Mouse (Mus musculus): ENCODE data around the gene Foxc1. TPM values are rescaled to one million over a fixed set of nuclear protein-coding genes. Genes with fewer than 3 reads are reported as not detected.

The Foxc1 gene
- 1.6 and 1.7 TPM in 2 replicates for polyA plus RNA-seq (2015; fragmentation: Nextera tagmentation; extraction: Ambion mirVana)

- ATAC-seq (replicated peaks): peak; percentile 74
- H3K27ac ChIP-seq: peak within 1 kb of the TSS; percentile 60
- no peaks in the 10 kb centered on the region for H3K9me3 ChIP-seq
- under 1% methylated on average over 40 of the region's 40 CpGs for WGBS
- no peaks in the 10 kb centered on the region for H3K36me3 ChIP-seq (replicated peaks)
- H3K4me3 ChIP-seq: peak within 1 kb of the TSS; percentile 42
- peak within 1 kb of the TSS; percentile 24; the same call in 1 of the 2 replicates for H3K9ac ChIP-seq
- peak within 1 kb of the TSS; percentile 73 for H3K4me2 ChIP-seq
- H3K4me1 ChIP-seq: peaks cover 44% of the 10 kb centered on the region
- peaks cover 84% of the 10 kb centered on the region for H3K27me3 ChIP-seq (replicated peaks)
Observed at GRCm38 (mm10) chr13:31806428-31806832, at the start of gene Foxc1. Foxc1 (plus strand) TSS chr13:31806633.

- Histone ChIP-seq H3K4me1 (no peaks in the 10 kb centered on the region), H3K9ac (no peak overlapping the region)
- no peak for ATAC-seq (replicated peaks)
Observed at GRCm38 (mm10) chr13:31760411-31760810, 46.0 kb upstream of the Foxc1 start.

DNA sequence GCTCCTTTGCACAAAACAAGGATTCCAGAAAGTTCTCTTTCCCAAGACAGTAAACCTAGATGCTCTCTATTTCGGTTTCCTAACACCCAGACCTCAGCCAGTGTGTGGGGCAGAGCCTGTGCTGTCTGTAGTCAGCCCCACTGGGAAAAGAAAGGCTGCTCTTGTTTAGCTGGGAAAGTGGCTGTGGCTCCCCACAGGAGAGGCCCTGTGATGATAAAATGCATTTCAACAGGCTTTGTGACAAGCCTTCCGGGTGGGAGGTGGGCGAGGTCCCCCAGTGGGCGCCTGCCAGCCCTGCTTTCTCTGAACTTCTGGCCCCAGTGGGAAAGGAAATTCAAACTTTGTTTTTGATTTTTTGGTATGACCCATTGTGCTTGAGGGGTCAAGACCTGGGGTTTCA lies 45.4 kb upstream of the Foxc1 start:
- Histone ChIP-seq H3K27me3 (replicated peaks) (no peaks in the 10 kb centered on the region), H3K4me2 (no peak overlapping the region), H3K4me1 (no peaks in the 10 kb centered on the region), H3K9me3 (no peaks in the 10 kb centered on the region), H3K9ac (no peak overlapping the region), H3K4me3 (no peak overlapping the region), H3K27ac (no peak overlapping the region), H3K36me3 (replicated peaks) (no peaks in the 10 kb centered on the region)
- no peak for ATAC-seq (replicated peaks)
- WGBS: 76% methylated on average over 4 of the region's 4 CpGs

More at GRCm38 (mm10) chr13:31760411-31760810, 46.0 kb upstream of the Foxc1 start:
- H3K27ac ChIP-seq: no peak overlapping the region
- 66% methylated on average over 4 of the region's 4 CpGs for WGBS
- no peak overlapping the region for H3K4me2 ChIP-seq
- no peak overlapping the region for H3K4me3 ChIP-seq
- H3K36me3 ChIP-seq (replicated peaks): no peaks in the 10 kb centered on the region
- H3K27me3 ChIP-seq (replicated peaks): no peaks in the 10 kb centered on the region
- no peaks in the 10 kb centered on the region for H3K9me3 ChIP-seq

- no peak for ATAC-seq (replicated peaks)
- whole genome bisulfite sequencing: 95% methylated on average over 3 of the region's 3 CpGs
- H3K9me3 ChIP-seq: no peaks in the 10 kb centered on the region
- no peak overlapping the region for H3K4me3 ChIP-seq
- H3K9ac ChIP-seq: no peak overlapping the region
- no peaks in the 10 kb centered on the region for H3K36me3 ChIP-seq (replicated peaks)
- no peaks in the 10 kb centered on the region for H3K27me3 ChIP-seq (replicated peaks)
- H3K4me2 ChIP-seq: no peak overlapping the region
- H3K27ac ChIP-seq: no peak overlapping the region
- H3K4me1 ChIP-seq: no peaks in the 10 kb centered on the region
Observed at GRCm38 (mm10) chr13:31764419-31764818, 42.0 kb upstream of the Foxc1 start.

DNA sequence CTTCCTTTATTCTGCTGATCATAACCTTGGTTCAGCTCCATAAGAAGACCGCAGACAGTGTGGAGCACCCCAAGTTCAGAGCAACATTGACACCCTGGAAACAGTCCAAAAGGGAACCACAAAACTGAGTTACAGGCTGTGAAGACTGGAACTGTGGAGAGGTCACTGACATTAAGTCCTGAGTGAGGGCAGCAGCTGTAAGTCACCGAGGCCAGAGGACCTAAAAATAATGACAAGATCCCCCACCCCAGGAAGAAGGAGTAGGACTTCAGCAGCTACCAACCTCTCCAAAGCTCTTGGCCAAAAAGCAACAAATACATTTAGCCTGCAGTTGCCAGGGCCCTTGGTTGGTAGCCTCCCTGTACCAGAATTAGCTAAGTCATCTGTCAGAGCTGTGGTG lies 40.9 kb upstream of the Foxc1 start:
- no peaks in the 10 kb centered on the region for H3K36me3 ChIP-seq (replicated peaks)
- 88% methylated on average over 2 of the region's 2 CpGs for WGBS
- ATAC-seq (replicated peaks): no peak

DNA sequence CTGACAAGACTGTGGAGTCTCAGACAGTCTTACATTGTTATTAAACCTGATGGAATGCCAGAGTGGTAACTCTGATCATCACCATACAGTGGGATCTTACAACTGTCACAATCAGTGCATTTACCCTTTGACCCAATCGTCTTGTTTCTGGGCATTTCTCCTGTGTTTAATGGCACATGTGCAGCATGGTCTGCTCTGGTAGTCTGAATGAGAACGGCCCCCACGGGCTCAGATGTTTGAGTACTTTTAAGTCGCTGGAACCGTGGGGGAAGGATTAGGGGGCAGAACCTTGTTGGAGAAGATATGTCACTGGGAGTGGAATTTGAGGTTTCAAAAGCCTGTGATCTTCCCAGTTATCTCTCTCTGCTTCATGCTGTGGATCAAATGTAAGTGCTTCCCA lies 33.6 kb upstream of the Foxc1 start:
- H3K36me3 ChIP-seq (replicated peaks): no peaks in the 10 kb centered on the region
- no peaks in the 10 kb centered on the region for H3K27me3 ChIP-seq (replicated peaks)
- no peak overlapping the region for H3K9ac ChIP-seq
- H3K27ac ChIP-seq: no peak overlapping the region
- no peak for ATAC-seq (replicated peaks)
- 77% methylated on average over 5 of the region's 5 CpGs for WGBS
- no peak overlapping the region for H3K4me2 ChIP-seq
- H3K4me3 ChIP-seq: no peak overlapping the region
- no peaks in the 10 kb centered on the region for H3K9me3 ChIP-seq
- H3K4me1 ChIP-seq: no peaks in the 10 kb centered on the region

More for the DNA sequence above, 40.9 kb upstream of the Foxc1 start:
- no peak overlapping the region for H3K9ac ChIP-seq
- no peak overlapping the region for H3K27ac ChIP-seq
- H3K9me3 ChIP-seq: no peaks in the 10 kb centered on the region
- H3K4me3 ChIP-seq: no peak overlapping the region
- H3K4me2 ChIP-seq: no peak overlapping the region
- H3K4me1 ChIP-seq: no peaks in the 10 kb centered on the region
- no peaks in the 10 kb centered on the region for H3K27me3 ChIP-seq (replicated peaks)

GRCm38 (mm10) chr13:31775762-31776161 lies 30.7 kb upstream of the Foxc1 start:
- Histone ChIP-seq H3K9me3 (no peaks in the 10 kb centered on the region), H3K9ac (no peak overlapping the region), H3K4me2 (no peak overlapping the region), H3K4me3 (no peak overlapping the region), H3K27ac (no peak overlapping the region), H3K27me3 (replicated peaks) (no peaks in the 10 kb centered on the region), H3K4me1 (no peaks in the 10 kb centered on the region), H3K36me3 (replicated peaks) (no peaks in the 10 kb centered on the region)
- no peak for ATAC-seq (replicated peaks)
- 79% methylated on average over 5 of the region's 5 CpGs for WGBS

GRCm38 (mm10) chr13:31779281-31779981 lies 27.0 kb upstream of the Foxc1 start:
- H3K27ac ChIP-seq: no peak overlapping the region
- H3K36me3 ChIP-seq (replicated peaks): no peaks in the 10 kb centered on the region
- H3K4me1 ChIP-seq: no peaks in the 10 kb centered on the region
- H3K4me3 ChIP-seq: no peak overlapping the region
- H3K9ac ChIP-seq: no peak overlapping the region
- no peak for ATAC-seq (replicated peaks)
- H3K27me3 ChIP-seq (replicated peaks): no peaks in the 10 kb centered on the region
- H3K9me3 ChIP-seq: no peaks in the 10 kb centered on the region
- no peak overlapping the region for H3K4me2 ChIP-seq
- 70% methylated on average over 17 of the region's 17 CpGs for WGBS

DNA sequence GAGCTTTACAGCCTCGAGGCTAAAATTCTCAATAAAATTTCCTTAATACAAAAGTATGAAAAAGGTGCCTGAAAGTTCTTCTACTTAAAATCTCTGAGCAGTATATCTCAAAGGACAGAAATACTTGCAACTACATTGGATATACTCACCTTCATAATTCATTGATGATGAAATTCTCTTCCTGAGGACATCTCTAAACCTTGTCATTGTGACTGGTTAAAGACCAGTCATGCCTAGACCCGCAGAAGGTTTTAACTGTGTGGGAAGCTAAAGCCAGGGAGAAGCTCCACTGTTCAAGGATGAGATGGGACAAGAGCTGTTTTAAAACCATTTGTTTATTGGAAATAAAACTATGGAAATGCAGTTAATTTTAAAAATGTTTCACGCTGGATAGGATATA lies 26.1 kb upstream of the Foxc1 start:
- Histone ChIP-seq H3K27ac (no peak overlapping the region), H3K4me1 (no peaks in the 10 kb centered on the region), H3K4me3 (no peak overlapping the region), H3K36me3 (replicated peaks) (no peaks in the 10 kb centered on the region), H3K4me2 (no peak overlapping the region), H3K9ac (no peak overlapping the region), H3K9me3 (no peaks in the 10 kb centered on the region), H3K27me3 (replicated peaks) (no peaks in the 10 kb centered on the region)
- ATAC-seq (replicated peaks): no peak
- WGBS: 92% methylated on average over 3 of the region's 3 CpGs

DNA sequence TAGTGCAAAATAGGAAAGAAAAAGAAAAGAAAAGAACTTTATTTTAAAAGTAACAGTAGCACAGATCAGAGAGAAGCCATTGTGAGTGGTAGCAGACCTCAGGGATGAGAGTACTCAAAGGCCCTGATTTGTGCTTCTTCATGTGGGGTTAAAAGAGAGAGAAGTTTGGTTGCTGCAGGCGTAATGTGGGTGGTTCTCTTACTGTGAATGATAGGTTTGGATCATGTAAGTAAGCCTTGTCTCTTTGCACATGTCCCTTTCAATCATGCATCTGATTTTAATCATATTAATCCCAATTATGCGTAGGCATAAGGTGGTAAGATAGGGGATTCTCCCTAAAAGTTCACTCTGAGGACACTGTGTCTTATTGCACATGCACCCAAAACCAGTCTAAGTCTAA lies 24.4 kb upstream of the Foxc1 start:
- Histone ChIP-seq H3K9ac (no peak overlapping the region), H3K4me3 (no peak overlapping the region), H3K27me3 (replicated peaks) (no peaks in the 10 kb centered on the region), H3K4me1 (no peaks in the 10 kb centered on the region), H3K4me2 (no peak overlapping the region), H3K36me3 (replicated peaks) (no peaks in the 10 kb centered on the region), H3K27ac (no peak overlapping the region), H3K9me3 (no peaks in the 10 kb centered on the region)
- ATAC-seq (replicated peaks): no peak
- 90% methylated on average over 2 of the region's 2 CpGs for WGBS

GRCm38 (mm10) chr13:31784757-31785156 lies 21.7 kb upstream of the Foxc1 start:
- no peak overlapping the region for H3K9ac ChIP-seq
- no peak overlapping the region for H3K27ac ChIP-seq
- H3K4me2 ChIP-seq: no peak overlapping the region
- H3K9me3 ChIP-seq: no peaks in the 10 kb centered on the region
- 73% methylated on average over 7 of the region's 7 CpGs for WGBS
- ATAC-seq (replicated peaks): peak; percentile 80
- H3K27me3 ChIP-seq (replicated peaks): no peaks in the 10 kb centered on the region
- H3K36me3 ChIP-seq (replicated peaks): no peaks in the 10 kb centered on the region
- H3K4me1 ChIP-seq: no peaks in the 10 kb centered on the region
- H3K4me3 ChIP-seq: no peak overlapping the region

DNA sequence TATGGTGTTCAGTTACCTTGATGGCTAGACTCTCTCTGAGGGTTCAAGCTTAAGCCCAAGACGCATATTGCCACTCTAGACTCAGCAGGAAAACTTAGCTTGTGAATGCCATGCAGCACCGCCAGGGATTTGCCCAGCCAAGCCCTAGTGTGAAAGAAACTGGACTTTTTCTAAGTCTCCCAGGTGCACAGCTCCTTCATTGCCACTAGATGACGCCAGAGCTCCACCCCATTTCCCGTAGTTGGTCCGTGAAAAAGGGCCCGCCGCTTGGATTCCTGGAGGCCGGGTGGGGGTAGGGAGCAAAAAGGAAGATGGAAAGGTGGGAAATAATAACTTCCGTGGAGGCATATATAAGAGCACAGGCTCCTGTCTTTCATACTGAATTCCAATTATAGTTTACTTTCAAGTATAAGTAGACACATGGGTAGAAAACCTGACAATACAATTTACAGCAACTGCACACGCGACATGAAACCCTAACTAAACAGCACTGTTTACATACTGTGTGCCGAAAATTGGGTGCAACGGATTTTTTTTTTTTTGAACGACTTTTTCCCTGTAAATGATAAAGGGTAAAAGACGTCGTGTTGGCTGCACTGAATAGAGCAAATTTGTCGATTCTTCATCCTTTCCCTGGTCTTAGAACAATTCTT lies 13.8 kb upstream of the Foxc1 start:
- no peaks in the 10 kb centered on the region for H3K9me3 ChIP-seq
- 24% methylated on average over 17 of the region's 17 CpGs for WGBS
- no peaks in the 10 kb centered on the region for H3K36me3 ChIP-seq (replicated peaks)
- H3K9ac ChIP-seq: no peak overlapping the region
- ATAC-seq (replicated peaks): peak; percentile 79
- peak overlapping the region; percentile 42 for H3K4me2 ChIP-seq
- no peak overlapping the region for H3K27ac ChIP-seq
- peaks cover 7% of the 10 kb centered on the region; the same call in 1 of the 2 replicates for H3K27me3 ChIP-seq (replicated peaks)
- 0 out of 2 replicates have a peak, but pooled peaks cover 2% of the 10 kb centered on the region for H3K4me1 ChIP-seq
- peak overlapping the region; percentile 21 for H3K4me3 ChIP-seq

GRCm38 (mm10) chr13:31793163-31793562 lies 13.3 kb upstream of the Foxc1 start:
- H3K4me2 ChIP-seq: no peak overlapping the region
- H3K36me3 ChIP-seq (replicated peaks): no peaks in the 10 kb centered on the region
- no peak overlapping the region for H3K4me3 ChIP-seq
- H3K4me1 ChIP-seq: 0 out of 2 replicates have a peak, but pooled peaks cover 2% of the 10 kb centered on the region
- WGBS: 55% methylated on average over 5 of the region's 5 CpGs
- H3K27me3 ChIP-seq (replicated peaks): peaks cover 12% of the 10 kb centered on the region
- H3K9me3 ChIP-seq: no peaks in the 10 kb centered on the region
- 0 out of 2 replicates have a peak, but pooled peaks have one; percentile 41 for ATAC-seq (replicated peaks)
- H3K9ac ChIP-seq: no peak overlapping the region
- H3K27ac ChIP-seq: no peak overlapping the region

All from midbrain, embryonic 15.5 days (tissue).